Mouse (Mus musculus): ENCODE measurements around the gene Stx12. TPM values are rescaled to one million over a fixed set of nuclear protein-coding genes. Genes with fewer than 3 reads are reported as not detected.

Stx12 gene
- 87.9 and 102 TPM in 2 replicates for polyA plus RNA-seq (2021; fragmentation: Nextera tagmentation)
- long read RNA-seq, experiment 1, transcript Stx12-201 (9 exons, 2,934 nt): major isoform, 285 of 327 reads
- long read RNA-seq, experiment 1, partial matches to known transcripts: 19 of 327 reads
- long read RNA-seq, experiment 1, other reads (novel, unspliced or antisense): 23 of 327 reads
- long read RNA-seq, experiment 2, transcript Stx12-201 (9 exons, 2,934 nt): major isoform, 826 of 870 reads
- long read RNA-seq, experiment 2, partial matches to known transcripts: 27 of 870 reads
- long read RNA-seq, experiment 2, other reads (novel, unspliced or antisense): 17 of 870 reads

DNA sequence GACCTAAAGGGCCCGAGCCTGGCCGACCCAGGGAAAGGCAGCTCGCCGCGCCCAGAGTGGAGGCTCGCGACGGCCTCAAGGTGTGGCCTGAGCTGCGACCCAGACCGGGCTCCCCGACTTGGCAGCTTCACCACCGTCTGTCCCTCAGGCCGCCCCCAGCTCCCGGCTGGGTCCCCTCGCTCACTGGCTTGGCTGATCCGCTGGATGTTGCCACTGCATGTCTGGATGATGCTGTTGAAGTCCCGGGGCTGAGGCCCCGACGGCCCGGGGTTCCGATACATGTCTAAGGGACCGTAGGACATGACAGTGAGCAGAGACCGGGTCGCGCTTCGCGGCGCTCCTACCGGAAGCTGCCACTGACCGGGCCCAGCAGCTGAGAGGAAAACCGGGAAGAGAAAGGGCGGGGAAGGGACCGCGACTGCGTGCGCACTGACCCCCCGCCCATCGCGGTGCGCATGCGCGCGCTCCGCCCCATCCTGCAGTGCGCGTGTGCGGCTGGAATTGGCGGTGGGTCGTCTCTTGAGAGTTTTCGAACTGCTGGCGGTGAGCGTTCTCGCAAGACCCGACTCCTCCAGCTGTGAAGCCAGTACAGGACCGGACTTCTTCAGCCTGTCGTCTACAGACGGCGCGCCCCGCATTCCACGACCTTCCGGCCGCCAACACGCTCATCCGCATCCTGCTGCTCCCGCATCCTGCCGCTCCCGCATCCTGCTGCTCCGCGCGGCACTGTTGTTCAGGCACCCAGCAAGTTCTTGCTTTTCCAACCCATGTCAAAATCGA, at the start of gene Stx12:
Stx12 (minus strand) TSS at position 446 of the 780 bp plus-strand sequence.

DNA sequence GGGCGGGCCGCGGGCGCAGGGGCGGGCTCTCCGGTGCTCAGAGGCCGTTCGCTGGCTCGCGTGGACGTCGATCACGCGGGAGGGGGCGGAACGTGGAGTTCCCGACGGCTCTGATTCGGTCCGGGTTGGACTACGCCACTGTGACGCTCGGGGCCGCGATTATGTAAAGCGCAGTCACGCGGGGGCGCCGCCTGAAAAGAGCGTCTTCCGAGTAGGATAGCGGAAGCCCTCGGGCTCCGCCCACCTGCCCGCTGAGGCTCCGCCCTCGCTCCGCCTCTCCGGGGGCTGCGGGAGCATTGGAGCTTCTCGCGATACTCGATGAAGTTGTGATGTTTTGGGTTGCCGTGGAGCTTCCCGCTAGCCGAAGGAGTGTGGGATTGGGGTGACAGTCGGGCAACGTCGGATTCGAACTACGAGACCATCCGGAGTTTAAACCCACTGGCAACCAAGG, 38.3 kb upstream of the Stx12 start, which contains the start of gene Fam76a:
Fam76a (minus strand) TSS at position 1 of the 451 bp plus-strand sequence.

DNA sequence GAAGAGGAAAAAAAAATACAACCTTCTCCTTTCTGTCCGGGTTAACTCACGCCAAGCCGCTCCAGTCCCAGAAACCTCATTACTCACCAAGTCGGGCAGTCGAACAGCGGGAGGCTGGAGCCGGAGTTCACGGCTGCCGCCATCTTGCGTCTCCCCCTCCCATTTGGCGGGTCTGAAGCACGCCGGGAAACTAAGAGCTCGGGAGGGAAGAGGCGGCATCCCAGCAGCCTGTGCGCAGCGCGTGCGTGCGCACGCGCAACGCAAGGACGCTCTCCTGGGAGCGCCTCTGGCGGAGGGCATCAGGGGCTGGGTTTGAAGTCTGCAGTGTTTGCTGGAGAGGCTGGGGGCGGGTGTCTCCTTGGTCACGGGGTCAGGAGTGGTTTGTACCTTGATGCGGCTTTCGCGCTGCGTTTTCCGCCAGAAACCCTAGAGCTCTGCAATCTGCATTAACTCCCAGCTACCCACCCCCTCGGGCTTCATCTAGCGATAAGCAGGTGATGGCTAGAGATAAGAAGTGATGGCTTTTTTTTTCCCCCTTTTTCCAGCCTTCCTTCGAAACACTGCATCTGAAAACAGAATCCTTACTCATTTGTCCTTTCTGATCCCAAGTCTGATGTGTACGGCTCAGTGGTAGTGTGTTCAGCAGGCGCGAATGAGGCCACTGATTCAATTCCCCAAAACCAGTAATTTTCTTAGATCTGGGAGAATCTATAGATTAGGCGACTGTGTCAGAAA, 41.2 kb downstream of the Stx12 start, which contains the start of gene Ppp1r8:
Ppp1r8 (minus strand) TSS at position 200 of the 735 bp plus-strand sequence.

Other genes starting within 250 kb of the Stx12 start
- 17.8 and 21.8 TPM in 2 replicates for gene Eya3, start 245.5 kb downstream of the Stx12 start, polyA plus RNA-seq (2021; fragmentation: Nextera tagmentation)
- gene Xkr8, start 152.0 kb downstream of the Stx12 start, polyA plus RNA-seq (2021; fragmentation: Nextera tagmentation): 2.0 and 3.0 TPM in 2 replicates
- gene Smpdl3b, start 127.3 kb downstream of the Stx12 start, polyA plus RNA-seq (2021; fragmentation: Nextera tagmentation): 2.6 and 3.6 TPM in 2 replicates
- 18.4 and 19.9 TPM in 2 replicates for gene Rpa2, start 116.2 kb downstream of the Stx12 start, polyA plus RNA-seq (2021; fragmentation: Nextera tagmentation)
- gene Themis2, start 88.1 kb downstream of the Stx12 start, polyA plus RNA-seq (2021; fragmentation: Nextera tagmentation): 0.59 and 0.72 TPM in 2 replicates
- 10.3 and 10.8 TPM in 2 replicates for gene Ppp1r8, start 41.3 kb downstream of the Stx12 start, polyA plus RNA-seq (2021; fragmentation: Nextera tagmentation)
- 32.3 and 34.6 TPM in 2 replicates for gene Fam76a, start 38.0 kb upstream of the Stx12 start, polyA plus RNA-seq (2021; fragmentation: Nextera tagmentation)
- 0.05 TPM in 2 replicates for gene Fgr, start 89.6 kb upstream of the Stx12 start, polyA plus RNA-seq (2021; fragmentation: Nextera tagmentation)
- gene Ahdc1, start 126.8 kb upstream of the Stx12 start, polyA plus RNA-seq (2021; fragmentation: Nextera tagmentation): 4.2 and 7.0 TPM in 2 replicates
- 43.2 and 45.3 TPM in 2 replicates for gene Wasf2, start 246.0 kb upstream of the Stx12 start, polyA plus RNA-seq (2021; fragmentation: Nextera tagmentation)

Measured in layer of hippocampus, adult 6 months (tissue).